Mouse (Mus musculus) hindbrain, embryonic 13.5 days (tissue): ENCODE measurements at regions not wholly inside any gene's neighbourhood (a gene's known extent, or its start where the extent isn't known, plus 50 kb on each side); places are given as distances from the start of the nearest gene placed in this dataset.

ENCODE experiments used
- ATAC-seq: fragments of 200-750 bp; cut with Nextera tagmentation; 2 replicates; pipeline ENCODE4 v1.8.0; 2017; ENCODE audit warnings: moderate TSS enrichment; ENCODE audit not compliant: low FRiP score
- H3K27ac ChIP-seq: fragments of 300-500 bp; sonication (generic); 2 replicates; pipeline ENCODE4 v1.5.1; 2015; ENCODE audit warnings: inconsistent platforms, mild to moderate bottlenecking, moderate library complexity
- H3K27me3 ChIP-seq: fragments of 300-500 bp; sonication (generic); 2 replicates; pipeline ENCODE4 v1.6.1; 2015; ENCODE audit warnings: mild to moderate bottlenecking, inconsistent platforms
- H3K36me3 ChIP-seq: fragments of 300-500 bp; sonication (generic); 2 replicates; pipeline ENCODE4 v1.6.1; 2015; ENCODE audit warnings: mild to moderate bottlenecking, inconsistent platforms
- H3K4me1 ChIP-seq: fragments of 300-500 bp; sonication (generic); replicated peaks from 2 replicates; pipeline ENCODE4 v1.6.1; 2015; ENCODE audit warnings: inconsistent platforms
- H3K4me2 ChIP-seq: fragments of 300-500 bp; sonication (generic); 2 replicates; pipeline ENCODE4 v1.6.1; 2015; ENCODE audit warnings: inconsistent platforms, mild to moderate bottlenecking, moderate library complexity
- H3K4me3 ChIP-seq: fragments of 300-500 bp; sonication (generic); 2 replicates; pipeline ENCODE4 v1.5.1; 2015; ENCODE audit warnings: mild to moderate bottlenecking, inconsistent platforms
- H3K9ac ChIP-seq: fragments of 300-500 bp; sonication (generic); 2 replicates; pipeline ENCODE4 v1.6.1; 2015; ENCODE audit warnings: mild to moderate bottlenecking, inconsistent platforms
- H3K9me3 ChIP-seq: fragments of 300-500 bp; sonication (generic); 2 replicates; pipeline ENCODE4 v1.6.1; 2016; ENCODE audit warnings: inconsistent platforms
- WGBS: fragments of 180-500 bp; shearing (Covaris S2); methylation state at CpG from one replicate; pipeline ENCODE4 v1.1.7; 2015; 5-methylcytosine and 5-hydroxymethylcytosine counted together

- Histone ChIP-seq H3K27ac (no peak overlapping the region), H3K4me3 (no peak overlapping the region), H3K4me2 (no peak overlapping the region), H3K27me3 (no peaks in the 10 kb centered on the region), H3K36me3 (no peaks in the 10 kb centered on the region), H3K9me3 (no peaks in the 10 kb centered on the region), H3K4me1 (no peaks in the 10 kb centered on the region), H3K9ac (no peak overlapping the region)
- ATAC-seq = no peak
- 79% methylated on average over 8 of the region's 8 CpGs for WGBS
Observed at GRCm38 (mm10) chr19:26938911-26939310, 53.2 kb downstream of the Gm815 start.

- Histone ChIP-seq H3K4me1 (no peaks in the 10 kb centered on the region), H3K4me3 (no peak overlapping the region), H3K4me2 (no peak overlapping the region), H3K9me3 (no peaks in the 10 kb centered on the region), H3K36me3 (no peaks in the 10 kb centered on the region), H3K27ac (no peak overlapping the region), H3K27me3 (no peaks in the 10 kb centered on the region), H3K9ac (no peak overlapping the region)
- WGBS = 91% methylated on average over 2 of the region's 2 CpGs
- ATAC-seq = no peak
Observed at GRCm38 (mm10) chr19:26944006-26944405, 58.3 kb downstream of the Gm815 start.

- no peaks in the 10 kb centered on the region for H3K9me3 ChIP-seq
- H3K4me1 ChIP-seq = no peaks in the 10 kb centered on the region
- 80% methylated on average over 3 of the region's 3 CpGs for WGBS
- H3K9ac ChIP-seq = no peak overlapping the region
- ATAC-seq = no peak
- H3K27ac ChIP-seq = no peak overlapping the region
- H3K4me3 ChIP-seq = no peak overlapping the region
- H3K27me3 ChIP-seq = no peaks in the 10 kb centered on the region
- H3K4me2 ChIP-seq = no peak overlapping the region
- no peaks in the 10 kb centered on the region for H3K36me3 ChIP-seq
Observed at GRCm38 (mm10) chr19:26946562-26946961, 60.9 kb downstream of the Gm815 start.

GRCm38 (mm10) chr19:26948479-26948878 lies 62.8 kb downstream of the Gm815 start:
- no peak overlapping the region for H3K9ac ChIP-seq

GRCm38 (mm10) chr19:26949153-26949552 lies 63.5 kb downstream of the Gm815 start:
- Histone ChIP-seq H3K4me2 (no peak overlapping the region), H3K4me1 (no peaks in the 10 kb centered on the region), H3K4me3 (no peak overlapping the region), H3K36me3 (no peaks in the 10 kb centered on the region), H3K9me3 (no peaks in the 10 kb centered on the region), H3K27ac (no peak overlapping the region), H3K9ac (no peak overlapping the region), H3K27me3 (no peaks in the 10 kb centered on the region)
- no peak for ATAC-seq
- 82% methylated on average over 4 of the region's 4 CpGs for WGBS

More at GRCm38 (mm10) chr19:26948479-26948878, 62.8 kb downstream of the Gm815 start:
- Histone ChIP-seq H3K9me3 (no peaks in the 10 kb centered on the region), H3K27ac (no peak overlapping the region), H3K4me3 (no peak overlapping the region), H3K4me1 (no peaks in the 10 kb centered on the region), H3K36me3 (no peaks in the 10 kb centered on the region), H3K27me3 (no peaks in the 10 kb centered on the region), H3K4me2 (no peak overlapping the region)
- WGBS = over 99% methylated on average over 2 of the region's 2 CpGs
- no peak for ATAC-seq

- H3K4me1 ChIP-seq = no peaks in the 10 kb centered on the region; the same call in 1 of the 2 replicates
- no peaks in the 10 kb centered on the region for H3K9me3 ChIP-seq
- no peaks in the 10 kb centered on the region for H3K36me3 ChIP-seq
- no peak overlapping the region for H3K4me2 ChIP-seq
- no peaks in the 10 kb centered on the region for H3K27me3 ChIP-seq
- no peak overlapping the region for H3K9ac ChIP-seq
- 82% methylated on average over 8 of the region's 8 CpGs for WGBS
- no peak overlapping the region for H3K4me3 ChIP-seq
- no peak for ATAC-seq
- no peak overlapping the region for H3K27ac ChIP-seq
Observed at GRCm38 (mm10) chr19:26953348-26953747, 67.7 kb downstream of the Gm815 start.

GRCm38 (mm10) chr19:26966055-26966760 lies 80.5 kb downstream of the Gm815 start:
- no peak overlapping the region for H3K4me3 ChIP-seq
- H3K9me3 ChIP-seq = no peaks in the 10 kb centered on the region
- H3K9ac ChIP-seq = no peak overlapping the region
- H3K4me1 ChIP-seq = no peaks in the 10 kb centered on the region
- WGBS = 93% methylated on average over 6 of the region's 6 CpGs
- ATAC-seq = no peak
- no peaks in the 10 kb centered on the region for H3K36me3 ChIP-seq
- no peaks in the 10 kb centered on the region for H3K27me3 ChIP-seq
- H3K27ac ChIP-seq = no peak overlapping the region
- no peak overlapping the region for H3K4me2 ChIP-seq

GRCm38 (mm10) chr19:26973058-26973457 lies 87.4 kb downstream of the Gm815 start:
- Histone ChIP-seq H3K27me3 (no peaks in the 10 kb centered on the region), H3K4me3 (no peak overlapping the region), H3K36me3 (no peaks in the 10 kb centered on the region), H3K27ac (no peak overlapping the region), H3K4me2 (no peak overlapping the region), H3K9me3 (no peaks in the 10 kb centered on the region), H3K9ac (no peak overlapping the region), H3K4me1 (peaks cover 16% of the 10 kb centered on the region)
- ATAC-seq = no peak
- WGBS = 43% methylated on average over 1 of the region's 1 CpGs

- ATAC-seq = no peak
- Histone ChIP-seq H3K4me2 (no peak overlapping the region), H3K36me3 (no peaks in the 10 kb centered on the region), H3K4me1 (peaks cover 22% of the 10 kb centered on the region), H3K9ac (no peak overlapping the region), H3K9me3 (no peaks in the 10 kb centered on the region), H3K27me3 (no peaks in the 10 kb centered on the region), H3K4me3 (no peak overlapping the region), H3K27ac (no peak overlapping the region)
- WGBS = 83% methylated on average over 6 of the region's 6 CpGs
Observed at GRCm38 (mm10) chr19:26973773-26974548, 88.3 kb downstream of the Gm815 start.

- Histone ChIP-seq H3K4me1 (peaks cover 22% of the 10 kb centered on the region), H3K36me3 (no peaks in the 10 kb centered on the region), H3K27me3 (no peaks in the 10 kb centered on the region), H3K27ac (no peak overlapping the region), H3K4me3 (no peak overlapping the region), H3K4me2 (no peak overlapping the region), H3K9ac (no peak overlapping the region), H3K9me3 (no peaks in the 10 kb centered on the region)
- 96% methylated on average over 3 of the region's 3 CpGs for WGBS
- no peak for ATAC-seq
Observed at GRCm38 (mm10) chr19:26974576-26975204, 89.0 kb downstream of the Gm815 start.

GRCm38 (mm10) chr19:26976604-26977322 lies 91.1 kb downstream of the Gm815 start:
- no peak for ATAC-seq

More at GRCm38 (mm10) chr19:26976604-26977322, 91.1 kb downstream of the Gm815 start:
- peak overlapping the region; percentile 77 for H3K27ac ChIP-seq
- peaks cover 22% of the 10 kb centered on the region for H3K4me1 ChIP-seq
- no peaks in the 10 kb centered on the region for H3K27me3 ChIP-seq
- no peak overlapping the region for H3K4me2 ChIP-seq
- H3K4me3 ChIP-seq = no peak overlapping the region
- H3K36me3 ChIP-seq = no peaks in the 10 kb centered on the region
- 43% methylated on average over 7 of the region's 7 CpGs for WGBS
- no peaks in the 10 kb centered on the region for H3K9me3 ChIP-seq
- no peak overlapping the region for H3K9ac ChIP-seq
